Mouse (Mus musculus) heart, embryonic 11.5 days (tissue): ENCODE data around the gene Acer3. TPM values are rescaled to one million over a fixed set of nuclear protein-coding genes. Genes with fewer than 3 reads are reported as not detected.

ENCODE experiments used
- ATAC-seq: fragments of 200-750 bp; cut with Nextera tagmentation; replicated peaks from 2 replicates; pipeline ENCODE4 v1.8.0; 2017; ENCODE audit warnings: moderate library complexity; ENCODE audit not compliant: insufficient number of reproducible peaks, low FRiP score, low TSS enrichment
- H3K27ac ChIP-seq: fragments of 300-500 bp; sonication (generic); 2 replicates; pipeline ENCODE4 v1.5.1; 2014; ENCODE audit warnings: mild to moderate bottlenecking, low read depth, low read length
- H3K27me3 ChIP-seq: fragments of 300-500 bp; sonication (generic); 2 replicates; pipeline ENCODE4 v1.6.1; 2014; ENCODE audit warnings: mild to moderate bottlenecking, low read length, mixed read lengths; ENCODE audit not compliant: control insufficient read depth, insufficient read depth
- H3K36me3 ChIP-seq: fragments of 300-500 bp; sonication (generic); 2 replicates; pipeline ENCODE4 v1.6.1; 2014; ENCODE audit warnings: mild to moderate bottlenecking, low read length, moderate library complexity, mixed read lengths; ENCODE audit not compliant: control insufficient read depth, insufficient read depth
- H3K4me1 ChIP-seq: fragments of 300-500 bp; sonication (generic); 2 replicates; pipeline ENCODE4 v1.6.1; 2014; ENCODE audit warnings: low read length; ENCODE audit not compliant: control insufficient read depth, insufficient read depth
- H3K4me2 ChIP-seq: fragments of 300-500 bp; sonication (generic); 2 replicates; pipeline ENCODE4 v1.6.1; 2014; ENCODE audit warnings: mild to moderate bottlenecking, moderate library complexity
- H3K4me3 ChIP-seq: fragments of 300-500 bp; sonication (generic); 2 replicates; pipeline ENCODE4 v1.5.1; 2014; ENCODE audit warnings: low read depth, low read length
- H3K9ac ChIP-seq: fragments of 300-500 bp; sonication (generic); 2 replicates; pipeline ENCODE4 v1.6.1; 2014; ENCODE audit warnings: mild to moderate bottlenecking, low read depth, low read length, moderate library complexity
- H3K9me3 ChIP-seq: fragments of 300-500 bp; sonication (generic); replicated peaks from 2 replicates; pipeline ENCODE4 v1.6.1; 2016; ENCODE audit warnings: low read length; ENCODE audit not compliant: control insufficient read depth
- WGBS: fragments of 180-500 bp; shearing (Covaris S2); extraction: QIAGEN DNeasy Blood & Tissue Kit; methylation state at CpG from one replicate; pipeline ENCODE4 v1.1.7; 2014; ENCODE audit not compliant: insufficient replicate concordance; 5-methylcytosine and 5-hydroxymethylcytosine counted together
- polyA plus RNA-seq: library from polyadenylated mRNA; unstranded; fragments of >200 nt; fragmentation: Nextera tagmentation; extraction: Ambion mirVana; gene quantifications from 2 replicates; pipeline ENCODE4 v1.2.1, GENCODE M21; 2014

Acer3 gene
- polyA plus RNA-seq, 1 experiment from 2014 or later = 23.8 TPM

GRCm38 (mm10) chr7:98316568-98316967, 4.4 kb downstream of the Acer3 start:
- no peak overlapping the region for H3K4me2 ChIP-seq
- H3K27ac ChIP-seq = no peak overlapping the region
- H3K9me3 ChIP-seq = no peaks in the 10 kb centered on the region
- no peak for ATAC-seq
- no peak overlapping the region for H3K9ac ChIP-seq
- H3K27me3 ChIP-seq = no peaks in the 10 kb centered on the region; the same call in 1 of the 2 replicates
- no peaks in the 10 kb centered on the region for H3K4me1 ChIP-seq
- 52% methylated on average over 2 of the region's 2 CpGs for WGBS
- no peaks in the 10 kb centered on the region for H3K36me3 ChIP-seq
- no peak overlapping the region for H3K4me3 ChIP-seq

DNA sequence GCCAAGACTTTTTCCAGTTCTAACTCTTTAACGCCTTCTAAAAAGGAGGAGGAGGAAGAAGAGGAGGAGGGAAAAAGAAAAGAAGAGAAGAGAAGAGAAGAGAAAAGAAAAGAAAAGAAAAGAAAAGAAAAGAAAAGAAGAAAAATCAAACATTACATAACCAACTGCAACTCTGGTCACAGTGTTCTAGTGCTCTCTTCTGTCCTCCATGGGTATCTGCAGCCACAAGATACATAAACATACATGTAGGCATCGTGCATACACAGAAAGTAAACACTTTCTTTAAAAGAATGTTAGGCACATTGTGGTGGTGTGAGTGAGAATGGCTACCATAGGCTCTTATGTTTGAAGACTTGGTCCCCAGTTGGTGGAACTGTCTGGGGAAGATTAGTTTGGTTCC, 5.9 kb downstream of the Acer3 start:
- no peak overlapping the region for H3K4me3 ChIP-seq
- no peak overlapping the region for H3K27ac ChIP-seq
- no peak overlapping the region for H3K4me2 ChIP-seq
- H3K36me3 ChIP-seq = no peaks in the 10 kb centered on the region
- H3K9me3 ChIP-seq = no peaks in the 10 kb centered on the region
- H3K27me3 ChIP-seq = no peaks in the 10 kb centered on the region; the same call in 1 of the 2 replicates
- WGBS = 79% methylated on average over 2 of the region's 2 CpGs
- ATAC-seq = no peak
- H3K9ac ChIP-seq = no peak overlapping the region
- no peaks in the 10 kb centered on the region for H3K4me1 ChIP-seq

- no peak overlapping the region for H3K9ac ChIP-seq
- H3K9me3 ChIP-seq = no peaks in the 10 kb centered on the region
- H3K36me3 ChIP-seq = no peaks in the 10 kb centered on the region
- H3K4me2 ChIP-seq = no peak overlapping the region
- WGBS = 59% methylated on average over 4 of the region's 4 CpGs
- no peak overlapping the region for H3K27ac ChIP-seq
- no peaks in the 10 kb centered on the region; the same call in 1 of the 2 replicates for H3K27me3 ChIP-seq
- no peak for ATAC-seq
- peaks cover 7% of the 10 kb centered on the region for H3K4me1 ChIP-seq
- H3K4me3 ChIP-seq = no peak overlapping the region
These were observed 8.7 kb downstream of the Acer3 start for GRCm38 (mm10) chr7:98312185-98312920.

DNA sequence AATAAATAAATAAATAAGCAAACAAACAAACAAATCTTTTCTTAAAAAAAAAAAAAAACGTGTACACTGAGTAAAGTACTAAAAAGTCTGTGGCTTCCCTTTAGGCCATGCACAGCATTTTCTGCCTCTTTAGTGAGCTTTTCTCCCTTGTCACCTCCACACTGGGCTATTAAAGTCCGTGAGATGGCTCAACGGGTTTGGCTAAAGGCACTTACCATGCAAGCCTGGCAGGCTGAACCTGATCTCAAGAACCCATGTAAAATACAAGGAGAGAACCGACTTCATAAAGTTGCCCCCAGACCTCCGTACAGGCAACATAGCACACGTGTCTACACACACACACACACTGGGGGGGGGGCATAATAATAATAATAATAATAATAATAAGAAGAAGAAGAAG, 10.7 kb downstream of the Acer3 start:
- H3K4me1 ChIP-seq = peaks cover 7% of the 10 kb centered on the region
- no peak for ATAC-seq
- no peaks in the 10 kb centered on the region; the same call in 1 of the 2 replicates for H3K27me3 ChIP-seq
- no peaks in the 10 kb centered on the region for H3K9me3 ChIP-seq
- no peak overlapping the region for H3K27ac ChIP-seq
- H3K36me3 ChIP-seq = no peaks in the 10 kb centered on the region
- no peak overlapping the region for H3K4me2 ChIP-seq
- 65% methylated on average over 6 of the region's 6 CpGs for WGBS
- H3K9ac ChIP-seq = no peak overlapping the region
- H3K4me3 ChIP-seq = no peak overlapping the region

- Histone ChIP-seq H3K36me3 (no peaks in the 10 kb centered on the region), H3K27ac (peak overlapping the region; percentile 60; the same call in 1 of the 2 replicates), H3K9me3 (no peaks in the 10 kb centered on the region), H3K4me2 (peak overlapping the region; percentile 90), H3K4me1 (peaks cover 7% of the 10 kb centered on the region), H3K9ac (peak overlapping the region; percentile 90), H3K4me3 (peak overlapping the region; percentile 89), H3K27me3 (no peaks in the 10 kb centered on the region; the same call in 1 of the 2 replicates)
- peak; percentile 100 for ATAC-seq
- WGBS = under 1% methylated on average over 53 of the region's 53 CpGs
These were observed 11.6 kb downstream of the Acer3 start for GRCm38 (mm10) chr7:98309219-98310030.

DNA sequence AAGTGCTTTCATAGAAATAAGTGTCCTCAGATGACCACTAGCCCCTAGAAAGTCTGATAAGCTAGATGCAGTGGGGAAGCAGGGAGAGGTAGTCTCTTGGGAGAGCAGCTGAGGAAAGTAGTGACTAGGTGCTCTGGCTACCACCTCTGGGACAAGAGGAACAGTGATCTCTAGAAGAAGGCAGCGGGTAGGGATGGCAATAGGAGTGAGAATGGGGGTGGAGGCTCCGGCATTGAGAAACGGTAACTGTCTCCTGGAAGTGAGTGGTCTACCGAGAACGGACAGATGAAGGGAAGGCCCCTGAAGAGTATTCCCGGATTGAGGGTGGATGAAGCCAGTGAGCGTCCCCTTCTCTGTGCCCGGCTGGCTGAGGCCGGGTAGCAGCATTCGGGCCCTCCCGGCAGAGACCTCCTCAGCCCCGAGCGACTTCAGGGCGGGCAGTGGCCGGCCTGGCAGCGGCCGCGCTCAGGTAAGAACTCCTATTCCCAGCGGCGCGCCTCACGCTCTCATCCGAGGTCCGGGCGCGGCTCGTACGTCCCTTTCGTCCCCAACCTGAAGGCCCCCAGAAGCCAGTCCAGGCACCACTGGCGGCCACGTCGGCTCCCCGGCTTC, 12.3 kb downstream of the Acer3 start:
- WGBS = under 1% methylated on average over 33 of the region's 33 CpGs
- peak; percentile 50 for ATAC-seq

GRCm38 (mm10) chr7:98307921-98308606, 12.9 kb downstream of the Acer3 start:
- Histone ChIP-seq H3K4me2 (peak overlapping the region; percentile 90), H3K4me3 (peak overlapping the region; percentile 89), H3K9me3 (no peaks in the 10 kb centered on the region), H3K9ac (peak overlapping the region; percentile 90), H3K27ac (no peak overlapping the region), H3K36me3 (no peaks in the 10 kb centered on the region), H3K4me1 (peaks cover 7% of the 10 kb centered on the region), H3K27me3 (no peaks in the 10 kb centered on the region; the same call in 1 of the 2 replicates)
- no peak for ATAC-seq
- WGBS = 53% methylated on average over 9 of the region's 9 CpGs

More for the DNA sequence above, 12.3 kb downstream of the Acer3 start:
- no peaks in the 10 kb centered on the region for H3K9me3 ChIP-seq
- no peaks in the 10 kb centered on the region; the same call in 1 of the 2 replicates for H3K27me3 ChIP-seq
- H3K4me3 ChIP-seq = peak overlapping the region; percentile 89
- H3K9ac ChIP-seq = peak overlapping the region; percentile 90
- H3K36me3 ChIP-seq = no peaks in the 10 kb centered on the region
- H3K4me1 ChIP-seq = peaks cover 7% of the 10 kb centered on the region
- peak overlapping the region; percentile 90 for H3K4me2 ChIP-seq
- peak overlapping the region; percentile 60; the same call in 1 of the 2 replicates for H3K27ac ChIP-seq

GRCm38 (mm10) chr7:98307411-98307810, 13.6 kb downstream of the Acer3 start:
- H3K36me3 ChIP-seq = no peaks in the 10 kb centered on the region
- no peak overlapping the region for H3K4me3 ChIP-seq
- no peak for ATAC-seq
- no peaks in the 10 kb centered on the region for H3K9me3 ChIP-seq
- no peak overlapping the region for H3K9ac ChIP-seq
- H3K27me3 ChIP-seq = no peaks in the 10 kb centered on the region; the same call in 1 of the 2 replicates
- no peak overlapping the region for H3K27ac ChIP-seq
- no peak overlapping the region for H3K4me2 ChIP-seq
- peaks cover 7% of the 10 kb centered on the region for H3K4me1 ChIP-seq
- WGBS = 87% methylated on average over 2 of the region's 2 CpGs
